ENCODE assay signal across 8 mouse cellular contexts in genomic region chr5:110543951-110544690, GRCm38 (mm10). TPM values are rescaled to one million over a fixed set of nuclear protein-coding genes. Genes with fewer than 3 reads are reported as not detected.
DNase-seq lines count a peak whose midpoint lies in the region; ATAC-seq and TF ChIP-seq lines count a peak whose summit lies in the region.

Gene Galnt9, plus strand, starts transcription at chr5:110544355.

- H3K4me2 ChIP-seq in limb, embryonic 11.5 days (ENCODE audit: low read depth, severe bottlenecking) = peak within 1 kb of the TSS; percentile 66
- H3K4me2 ChIP-seq in midbrain, embryonic 14.5 days (ENCODE audit: low read length) = peak within 1 kb of the TSS; percentile 63
- H3K4me2 ChIP-seq in stomach, postnatal 0 days (replicated peaks; ENCODE audit: low read depth) = peak within 1 kb of the TSS; percentile 52

- no peaks in the 10 kb centered on the region for H3K36me3 ChIP-seq in heart, adult 2 months (ENCODE audit: control insufficient read depth, insufficient read depth, low read length)
- H3K36me3 ChIP-seq in kidney, adult 2 months (ENCODE audit: control insufficient read depth, insufficient read depth, low read length) = no peaks in the 10 kb centered on the region
- no peaks in the 10 kb centered on the region for H3K36me3 ChIP-seq in limb, embryonic 11.5 days (ENCODE audit: control insufficient read depth, insufficient read depth, low read length)
- H3K36me3 ChIP-seq in midbrain, embryonic 14.5 days (ENCODE audit: control insufficient read depth, insufficient read depth, low read length) = no peaks in the 10 kb centered on the region
- no peaks in the 10 kb centered on the region for H3K36me3 ChIP-seq in stomach, postnatal 0 days (ENCODE audit: control insufficient read depth, insufficient read depth, low read length)

- intact Hi-C loops in heart, adult 2 months (cut with DNase I) = no loop called here

- TF ChIP-seq CTCF in heart, adult 2 months (IDR thresholded peaks at IDR 0.05) = no peak
- no peak for TF ChIP-seq CTCF in kidney, adult 2 months (conservative IDR thresholded peaks at IDR 0.05; ENCODE audit: insufficient read depth, insufficient read length, low read depth, low read length)
- TF ChIP-seq CTCF in stomach, postnatal 0 days (IDR thresholded peaks at IDR 0.05; ENCODE audit: low read depth) = no peak

- TF ChIP-seq EP300 in heart, adult 2 months (IDR thresholded peaks at IDR 0.05; ENCODE audit: insufficient read depth, low read depth, low read length) = no peak
- no peak for TF ChIP-seq EP300 in stomach, postnatal 0 days (optimal IDR thresholded peaks at IDR 0.05)

- no peak for ATAC-seq in CD4-positive, CD25-positive, alpha-beta regulatory T cell, adult 4 months
- peak; percentile 62 for ATAC-seq in limb, embryonic 11.5 days (ENCODE audit: insufficient number of reproducible peaks, low FRiP score, low TSS enrichment, low read depth)
- peak; percentile 81 for ATAC-seq in midbrain, embryonic 14.5 days (ENCODE audit: low FRiP score, low TSS enrichment)
- ATAC-seq in stomach, postnatal 0 days (ENCODE audit: low FRiP score, low TSS enrichment) = peak; percentile 81

- no peak for TF ChIP-seq POLR2A in heart, adult 2 months (IDR thresholded peaks at IDR 0.05; ENCODE audit: insufficient read depth, low read depth, low read length)
- no peak for TF ChIP-seq POLR2A in kidney, adult 2 months (IDR thresholded peaks at IDR 0.05; ENCODE audit: low read depth, low read length)

- no peak within 1 kb of the TSS for H3K4me3 ChIP-seq in heart, adult 2 months
- H3K4me3 ChIP-seq in kidney, adult 2 months (ENCODE audit: insufficient read depth, low read depth, low read length) = no peak within 1 kb of the TSS
- H3K4me3 ChIP-seq in limb, embryonic 11.5 days (ENCODE audit: low read depth, low read length) = peak within 1 kb of the TSS; percentile 35
- peak within 1 kb of the TSS; percentile 52 for H3K4me3 ChIP-seq in midbrain, embryonic 14.5 days (replicated peaks; ENCODE audit: low read depth, low read length)
- peak within 1 kb of the TSS; percentile 25 for H3K4me3 ChIP-seq in stomach, postnatal 0 days (ENCODE audit: low read depth, low read length)

- no peak within 1 kb of the TSS for H3K9ac ChIP-seq in heart, adult 2 months (ENCODE audit: low read depth, low read length)
- H3K9ac ChIP-seq in limb, embryonic 11.5 days (ENCODE audit: low read length) = no peak within 1 kb of the TSS
- H3K9ac ChIP-seq in midbrain, embryonic 14.5 days (replicated peaks; ENCODE audit: low read length) = peak within 1 kb of the TSS; percentile 68
- H3K9ac ChIP-seq in stomach, postnatal 0 days (ENCODE audit: low read length) = no peak within 1 kb of the TSS

- H3K9me3 ChIP-seq in limb, embryonic 11.5 days (ENCODE audit: control insufficient read depth, low read length) = no peaks in the 10 kb centered on the region
- no peaks in the 10 kb centered on the region for H3K9me3 ChIP-seq in midbrain, embryonic 14.5 days (ENCODE audit: control insufficient read depth, low read length)
- no peaks in the 10 kb centered on the region for H3K9me3 ChIP-seq in stomach, postnatal 0 days (ENCODE audit: control insufficient read depth, low read length)

- no peaks in the 10 kb centered on the region for H3K79me2 ChIP-seq in heart, adult 2 months (replicated peaks; ENCODE audit: control insufficient read depth, insufficient read depth, low read length)

- no peaks in the 10 kb centered on the region for H3K4me1 ChIP-seq in heart, adult 2 months (ENCODE audit: control insufficient read depth, insufficient read depth, low read length)
- H3K4me1 ChIP-seq in kidney, adult 2 months (ENCODE audit: control insufficient read depth, insufficient read depth, low read length) = no peaks in the 10 kb centered on the region
- H3K4me1 ChIP-seq in limb, embryonic 11.5 days (ENCODE audit: control insufficient read depth, insufficient read depth, low read length) = no peaks in the 10 kb centered on the region; the same call in 1 of the 2 replicates
- peaks cover 9% of the 10 kb centered on the region; the same call in 1 of the 2 replicates for H3K4me1 ChIP-seq in midbrain, embryonic 14.5 days (ENCODE audit: control insufficient read depth, insufficient read depth, low read length)
- no peaks in the 10 kb centered on the region for H3K4me1 ChIP-seq in stomach, postnatal 0 days (replicated peaks; ENCODE audit: control insufficient read depth, insufficient read depth)

- H3K27me3 ChIP-seq in heart, adult 2 months (ENCODE audit: control insufficient read depth, insufficient read depth, low read length) = peaks cover 7% of the 10 kb centered on the region
- no peaks in the 10 kb centered on the region for H3K27me3 ChIP-seq in kidney, adult 2 months (replicated peaks; ENCODE audit: control insufficient read depth, insufficient read depth, low read length)
- H3K27me3 ChIP-seq in limb, embryonic 11.5 days (ENCODE audit: control insufficient read depth, insufficient read depth, low read length) = peaks cover 39% of the 10 kb centered on the region
- peaks cover 28% of the 10 kb centered on the region for H3K27me3 ChIP-seq in midbrain, embryonic 14.5 days (ENCODE audit: control insufficient read depth, insufficient read depth, low read length)
- H3K27me3 ChIP-seq in stomach, postnatal 0 days (ENCODE audit: control insufficient read depth, insufficient read depth, low read length) = no peaks in the 10 kb centered on the region; the same call in 1 of the 2 replicates

- WGBS in heart, adult 2 months = under 1% methylated on average over 82 of the region's 82 CpGs
- 1% methylated on average over 82 of the region's 82 CpGs for WGBS in kidney, adult 2 months
- WGBS in limb, embryonic 11.5 days = under 1% methylated on average over 67 of the region's 82 CpGs
- under 1% methylated on average over 82 of the region's 82 CpGs for WGBS in midbrain, embryonic 14.5 days
- under 1% methylated on average over 38 of the region's 82 CpGs for WGBS in stomach, postnatal 0 days

- DNase-seq in CD4-positive, CD25-positive, alpha-beta regulatory T cell, adult 2 months (ENCODE audit: low read depth, low spot score) = peak; percentile 49
- DNase-seq in embryo, embryonic 11 days = peak; percentile 86
- DNase-seq in heart, adult 2 months = peak; percentile 20 to 56
- peak; percentile 37 for DNase-seq in kidney, adult 2 months
- peak; percentile 88 for DNase-seq in limb, embryonic 11.5 days (ENCODE audit: low spot score)
- DNase-seq in midbrain, embryonic 14.5 days = peak; percentile 82
- peak; percentile 79 for DNase-seq in stomach, postnatal 0 days (ENCODE audit: low spot score)

- no peak within 1 kb of the TSS for H3K27ac ChIP-seq in heart, adult 2 months
- no peak within 1 kb of the TSS for H3K27ac ChIP-seq in kidney, adult 2 months (ENCODE audit: insufficient read depth, low read depth, low read length)
- no peak within 1 kb of the TSS for H3K27ac ChIP-seq in limb, embryonic 11.5 days (replicated peaks; ENCODE audit: low read depth, low read length)
- peak within 1 kb of the TSS; percentile 67 for H3K27ac ChIP-seq in midbrain, embryonic 14.5 days (replicated peaks; ENCODE audit: low read depth, low read length)
- H3K27ac ChIP-seq in stomach, postnatal 0 days (replicated peaks) = no peak within 1 kb of the TSS

RNA-seq across cellular contexts. Expression of gene Galnt9, which starts in this region (rescaled TPM):
- 1 to 10 TPM; 4.0 to 7.2 TPM for polyA plus RNA-seq in CD4-positive, CD25-positive, alpha-beta regulatory T cell, adult 4 months (2017; shearing (Covaris generic))
- total RNA-seq in heart, adult 2 months (2021) = not detected
- 0.20 TPM in 1 of 2 replicates, not detected in the other for polyA plus RNA-seq in heart, adult 2 months (2012; rRNA removed)
- polyA plus RNA-seq in kidney, adult 2 months (2012; rRNA removed) = 0.50 and 0.61 TPM in 2 replicates
- polyA plus RNA-seq in limb, embryonic 11.5 days (2014; fragmentation: Nextera tagmentation; extraction: Ambion mirVana) = not detected in 2 replicates
- polyA plus RNA-seq in midbrain, embryonic 14.5 days (2014; fragmentation: Nextera tagmentation; extraction: Ambion mirVana) = 19.4 and 23.7 TPM in 2 replicates
- 0.18 and 0.29 TPM in 2 replicates for polyA plus RNA-seq in stomach, postnatal 0 days (2015; fragmentation: Nextera tagmentation; extraction: Ambion mirVana)

Comparison
In these comparisons a context has a peak if more than half of its experiments do, and no peak if none do; other contexts are left out.
1. Peak in DNase-seq in heart, adult 2 months; RNA of the gene not detected or under 1 TPM.
2. Peak in DNase-seq in kidney, adult 2 months; RNA of the gene not detected or under 1 TPM.
3. Peak in DNase-seq, ATAC-seq, H3K4me3 ChIP-seq and H3K4me2 ChIP-seq in limb, embryonic 11.5 days; RNA of the gene not detected or under 1 TPM.
4. Peak in DNase-seq, ATAC-seq, H3K4me3 ChIP-seq and H3K4me2 ChIP-seq in stomach, postnatal 0 days; RNA of the gene not detected or under 1 TPM.
5. DNase-seq: peak in every context shown above with its lines; median percentile 88 in limb, embryonic 11.5 days; 86 in embryo, embryonic 11 days; 82 in midbrain, embryonic 14.5 days; 79 in stomach, postnatal 0 days; 49 in CD4-positive, CD25-positive, alpha-beta regulatory T cell, adult 2 months; 38 in heart, adult 2 months; 37 in kidney, adult 2 months.